Mouse (Mus musculus): ENCODE results near the gene Ano6. TPM values are rescaled to one million over a fixed set of nuclear protein-coding genes. Genes with fewer than 3 reads are reported as not detected.

The Ano6 gene
- total RNA-seq, 4 experiments from 2014 or later = 35.0 to 44.7 (median 40.1) TPM

GRCm38 (mm10) chr15:95850546-95850945, 59.9 kb downstream of the Ano6 start:
- no peak for DNase-seq (ENCODE audit: low spot score in 2 of 2)

- DNase-seq (ENCODE audit: low spot score in 2 of 2) = no peak
Observed at GRCm38 (mm10) chr15:95855051-95855844, 64.6 kb downstream of the Ano6 start.

GRCm38 (mm10) chr15:95855953-95856352, 65.3 kb downstream of the Ano6 start:
- no peak for DNase-seq (ENCODE audit: low spot score in 2 of 2)

GRCm38 (mm10) chr15:95856684-95857595, 66.3 kb downstream of the Ano6 start:
- no peak for DNase-seq (ENCODE audit: low spot score in 2 of 2)

GRCm38 (mm10) chr15:95858876-95859655, 68.4 kb downstream of the Ano6 start:
- no peak for DNase-seq (ENCODE audit: low spot score in 2 of 2)

GRCm38 (mm10) chr15:95863865-95864660, 73.4 kb downstream of the Ano6 start:
- no peak for DNase-seq (ENCODE audit: low spot score in 2 of 2)

- no peak for DNase-seq (ENCODE audit: low spot score in 2 of 2)
Observed at GRCm38 (mm10) chr15:95865311-95866100, 74.9 kb downstream of the Ano6 start.

GRCm38 (mm10) chr15:95868172-95868571, 77.5 kb downstream of the Ano6 start:
- no peak for DNase-seq (ENCODE audit: low spot score in 2 of 2)

GRCm38 (mm10) chr15:95869611-95870010, 79.0 kb downstream of the Ano6 start:
- no peak for DNase-seq (ENCODE audit: low spot score in 2 of 2)

- DNase-seq (ENCODE audit: low spot score in 2 of 2) = no peak
Observed at GRCm38 (mm10) chr15:95871631-95872030, 81.0 kb downstream of the Ano6 start.

GRCm38 (mm10) chr15:95872447-95872846, 81.8 kb downstream of the Ano6 start:
- DNase-seq (ENCODE audit: low spot score in 2 of 2) = no peak

- DNase-seq (ENCODE audit: low spot score in 2 of 2) = no peak
Observed at GRCm38 (mm10) chr15:95873276-95873675, 82.6 kb downstream of the Ano6 start.

GRCm38 (mm10) chr15:95874216-95874615, 83.6 kb downstream of the Ano6 start:
- no peak for DNase-seq (ENCODE audit: low spot score in 2 of 2)

- DNase-seq (ENCODE audit: low spot score in 2 of 2) = no peak
Observed at GRCm38 (mm10) chr15:95874726-95875125, 84.1 kb downstream of the Ano6 start.

- DNase-seq (ENCODE audit: low spot score in 2 of 2) = no peak
Observed at GRCm38 (mm10) chr15:95875898-95876297, 85.3 kb downstream of the Ano6 start.

GRCm38 (mm10) chr15:95880616-95881151, 90.0 kb downstream of the Ano6 start:
- no peak for DNase-seq (ENCODE audit: low spot score in 2 of 2)

GRCm38 (mm10) chr15:95882436-95882835, 91.8 kb downstream of the Ano6 start:
- DNase-seq (ENCODE audit: low spot score in 2 of 2) = no peak

GRCm38 (mm10) chr15:95883559-95883958, 92.9 kb downstream of the Ano6 start:
- DNase-seq (ENCODE audit: low spot score in 2 of 2) = no peak
